Mouse (Mus musculus): ENCODE measurements around the gene Srsf10.

The Srsf10 gene

GRCm38 (mm10) chr4:135883881-135884516 is 28.5 kb downstream of the Srsf10 start:
- in situ Hi-C loops (cut with MseI, MboI), result loop anchor here in 1 of 2 experiments (10.0 kb wide), 1 partner anchor 51 kb away; no protein-coding TSS in a partner anchor

GRCm38 (mm10) chr4:135884531-135884930 is 29.0 kb downstream of the Srsf10 start:
- in situ Hi-C loops (cut with MseI, MboI), result loop anchor here in 1 of 2 experiments (10.0 kb wide), 1 partner anchor 50 kb away; no protein-coding TSS in a partner anchor

GRCm38 (mm10) chr4:135885676-135886075 is 30.1 kb downstream of the Srsf10 start:
- in situ Hi-C loops (cut with MseI, MboI), result loop anchor here in 1 of 2 experiments (10.0 kb wide), 1 partner anchor 49 kb away; no protein-coding TSS in a partner anchor

- in situ Hi-C loops (cut with MseI, MboI), result loop anchor here in 1 of 2 experiments (10.0 kb wide), 1 partner anchor 49 kb away; no protein-coding TSS in a partner anchor
Measured at GRCm38 (mm10) chr4:135886184-135886583, 30.6 kb downstream of the Srsf10 start.

GRCm38 (mm10) chr4:135888448-135889057 is 33.0 kb downstream of the Srsf10 start:
- in situ Hi-C loops (cut with MseI, MboI), result loop anchor here in 1 of 2 experiments (10.0 kb wide), 1 partner anchor 46 kb away; no protein-coding TSS in a partner anchor

- in situ Hi-C loops (cut with MseI, MboI), result loop anchor here in 1 of 2 experiments (10.0 kb wide), 1 partner anchor 45 kb away; no protein-coding TSS in a partner anchor
Measured at GRCm38 (mm10) chr4:135889146-135889883, 33.8 kb downstream of the Srsf10 start.

GRCm38 (mm10) chr4:135889884-135890283 is 34.3 kb downstream of the Srsf10 start:
- in situ Hi-C loops (cut with MseI, MboI), result loop anchor here in 1 of 2 experiments (10.0 kb wide), 1 partner anchor 45 kb away; no protein-coding TSS in a partner anchor

GRCm38 (mm10) chr4:135891539-135891938 is 36.0 kb downstream of the Srsf10 start:
- in situ Hi-C loops (cut with MseI, MboI), result no loop called here

GRCm38 (mm10) chr4:135892884-135893283 is 37.3 kb downstream of the Srsf10 start:
- in situ Hi-C loops (cut with MseI, MboI), result no loop called here

- in situ Hi-C loops (cut with MseI, MboI), result no loop called here
Measured at GRCm38 (mm10) chr4:135895071-135895571, 39.6 kb downstream of the Srsf10 start, which contains the start of gene Cnr2. Gene Cnr2 (plus strand): TSS chr4:135895394.

- in situ Hi-C loops (cut with MseI, MboI), result no loop called here
Measured at GRCm38 (mm10) chr4:135896157-135896556, 40.6 kb downstream of the Srsf10 start.

GRCm38 (mm10) chr4:135898380-135899049 is 43.0 kb downstream of the Srsf10 start:
- in situ Hi-C loops (cut with MseI, MboI), result no loop called here

- in situ Hi-C loops (cut with MseI, MboI), result no loop called here
Measured at GRCm38 (mm10) chr4:135899050-135899448, 43.5 kb downstream of the Srsf10 start.

- in situ Hi-C loops (cut with MseI, MboI), result no loop called here
Measured at GRCm38 (mm10) chr4:135900008-135900407, 44.5 kb downstream of the Srsf10 start.

GRCm38 (mm10) chr4:135902606-135903242 is 47.2 kb downstream of the Srsf10 start:
- in situ Hi-C loops (cut with MseI, MboI), result no loop called here

GRCm38 (mm10) chr4:135904810-135905209 is 49.3 kb downstream of the Srsf10 start:
- in situ Hi-C loops (cut with MseI, MboI), result no loop called here

- in situ Hi-C loops (cut with MseI, MboI), result no loop called here
Measured at GRCm38 (mm10) chr4:135906633-135907032, 51.1 kb downstream of the Srsf10 start.

GRCm38 (mm10) chr4:135909326-135910066 is 53.9 kb downstream of the Srsf10 start:
- in situ Hi-C loops (cut with MseI, MboI), result no loop called here

- in situ Hi-C loops (cut with MseI, MboI), result no loop called here
Measured at GRCm38 (mm10) chr4:135911531-135911930, 56.0 kb downstream of the Srsf10 start.

GRCm38 (mm10) chr4:135912164-135912563 is 56.6 kb downstream of the Srsf10 start:
- in situ Hi-C loops (cut with MseI, MboI), result no loop called here

Measured in mouse trophoblast stem cell (cell line).